Mouse (Mus musculus): ENCODE measurements around the gene Nr2e1.

The Nr2e1 gene

DNA sequence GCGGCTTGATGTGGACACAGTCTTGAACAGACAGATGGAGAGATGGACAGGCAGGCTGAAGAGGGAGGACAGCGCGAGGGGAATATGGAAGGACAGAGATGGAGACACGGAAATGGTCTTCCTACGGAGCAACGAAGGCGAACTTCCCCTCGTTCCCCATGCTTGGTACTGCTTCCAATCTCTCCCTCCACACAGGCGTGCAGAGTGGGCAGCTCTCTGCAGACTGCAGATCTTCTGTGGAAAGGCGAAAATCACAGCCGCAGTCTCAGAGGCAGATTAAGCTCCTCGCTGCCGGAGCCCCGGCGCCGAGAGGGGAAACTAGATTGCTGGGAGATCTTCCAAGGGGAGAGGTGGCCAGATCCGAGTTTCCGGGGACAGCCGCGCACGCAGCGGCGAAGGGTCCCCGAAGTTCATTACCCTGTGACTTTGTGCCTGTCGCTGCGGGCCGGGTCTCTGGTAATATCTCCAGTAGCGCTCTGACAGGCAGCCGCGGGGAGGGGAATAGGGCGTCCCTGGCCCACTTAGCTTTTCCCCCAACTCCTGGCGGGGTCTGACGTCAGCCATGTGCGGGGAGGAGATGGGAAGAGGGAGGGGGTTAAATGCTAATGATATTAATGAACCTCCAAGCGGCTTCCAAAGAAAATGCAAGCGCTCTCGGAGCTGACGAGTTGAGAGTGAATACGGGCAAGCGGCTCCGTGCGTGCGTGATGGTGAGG lies at the start of gene Nr2e1, which contains the start of gene Ostm1:
TSS of gene Nr2e1 (minus strand) at position 476 of the 716 bp plus-strand sequence.
TSS of gene Ostm1 (plus strand) at position 666 of the 716 bp plus-strand sequence.
- DNase-seq (ENCODE audit: extremely low read depth, low read depth), result no peak

DNA sequence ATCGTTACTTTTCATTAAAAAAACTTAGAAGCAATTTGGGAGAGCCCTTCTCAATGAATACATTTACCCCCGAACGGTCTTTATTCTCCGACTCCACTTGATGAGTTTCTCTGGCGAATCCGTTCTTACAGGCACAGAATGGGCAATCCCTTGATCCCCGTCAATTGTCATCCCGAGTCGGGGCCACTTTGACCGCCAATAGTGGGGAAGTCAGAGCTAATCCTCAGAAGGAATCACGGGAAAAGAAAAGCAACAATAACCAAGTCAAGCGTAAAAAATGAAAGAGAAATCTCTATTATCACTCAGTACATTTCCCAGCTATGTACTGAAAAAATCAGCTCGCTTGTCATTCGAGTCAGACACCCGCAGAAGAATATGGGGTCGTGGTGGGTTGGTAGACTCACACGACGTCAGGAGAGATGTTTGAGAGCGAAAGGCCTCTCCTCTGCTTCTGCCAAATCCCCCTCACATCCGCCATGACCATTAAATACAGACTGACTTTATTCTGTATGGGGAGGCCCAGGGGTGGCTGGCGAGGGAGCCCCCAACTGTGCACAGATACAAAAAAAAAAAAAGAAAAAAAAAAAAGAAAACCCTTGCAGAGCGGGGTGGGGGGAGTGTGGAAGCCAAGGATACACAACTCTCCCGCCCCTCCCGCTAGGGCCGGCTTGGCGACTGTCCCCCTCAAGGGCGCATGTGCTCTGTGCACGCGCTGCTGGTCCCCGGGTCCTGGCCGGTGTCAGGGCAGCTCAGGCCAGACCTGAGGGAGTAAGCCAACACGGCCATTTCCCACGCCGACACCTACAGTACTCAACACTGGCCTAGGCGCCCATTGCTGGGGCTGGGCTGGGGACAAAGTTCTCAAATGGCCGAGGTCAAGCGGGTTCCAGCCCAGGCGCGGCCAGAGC lies 49.3 kb upstream of the Nr2e1 start:
- DNase-seq (ENCODE audit: extremely low read depth, low read depth), result no peak

DNA sequence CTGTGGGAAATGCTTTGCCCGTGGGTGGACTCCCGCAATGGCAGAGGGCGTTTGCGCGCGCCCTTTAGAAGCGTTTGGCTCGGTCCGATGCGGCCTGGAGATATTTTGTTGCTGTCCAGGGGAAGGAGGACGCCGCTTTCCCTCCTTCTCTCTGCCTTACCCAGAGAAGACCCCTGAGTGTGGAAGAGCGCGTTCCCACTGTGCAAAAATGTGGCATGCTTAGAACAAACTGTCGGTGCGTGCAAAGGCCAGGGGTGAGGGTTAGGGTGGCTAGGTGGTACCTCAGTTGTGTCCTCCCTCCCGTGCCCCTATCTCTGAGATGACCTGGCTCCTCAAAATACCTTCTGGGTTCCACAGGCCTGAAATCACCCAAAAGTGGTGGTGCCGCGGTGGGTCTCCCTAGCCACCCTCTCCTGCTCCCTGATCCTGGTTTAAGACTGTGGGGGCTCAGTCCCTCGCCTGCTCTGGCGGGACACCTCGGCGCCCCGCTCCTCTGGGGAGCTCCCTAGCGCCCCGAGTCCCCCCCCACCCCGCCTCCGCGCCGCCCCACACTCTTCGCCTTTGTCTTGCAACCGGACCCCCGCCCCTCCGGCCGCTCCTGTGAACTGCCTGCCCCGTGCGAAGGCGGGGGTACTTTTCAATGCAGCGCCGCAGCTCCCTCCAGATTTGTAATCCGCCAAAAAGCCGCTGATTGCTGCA lies 48.5 kb upstream of the Nr2e1 start:
- no peak for DNase-seq (ENCODE audit: extremely low read depth, low read depth)

DNA sequence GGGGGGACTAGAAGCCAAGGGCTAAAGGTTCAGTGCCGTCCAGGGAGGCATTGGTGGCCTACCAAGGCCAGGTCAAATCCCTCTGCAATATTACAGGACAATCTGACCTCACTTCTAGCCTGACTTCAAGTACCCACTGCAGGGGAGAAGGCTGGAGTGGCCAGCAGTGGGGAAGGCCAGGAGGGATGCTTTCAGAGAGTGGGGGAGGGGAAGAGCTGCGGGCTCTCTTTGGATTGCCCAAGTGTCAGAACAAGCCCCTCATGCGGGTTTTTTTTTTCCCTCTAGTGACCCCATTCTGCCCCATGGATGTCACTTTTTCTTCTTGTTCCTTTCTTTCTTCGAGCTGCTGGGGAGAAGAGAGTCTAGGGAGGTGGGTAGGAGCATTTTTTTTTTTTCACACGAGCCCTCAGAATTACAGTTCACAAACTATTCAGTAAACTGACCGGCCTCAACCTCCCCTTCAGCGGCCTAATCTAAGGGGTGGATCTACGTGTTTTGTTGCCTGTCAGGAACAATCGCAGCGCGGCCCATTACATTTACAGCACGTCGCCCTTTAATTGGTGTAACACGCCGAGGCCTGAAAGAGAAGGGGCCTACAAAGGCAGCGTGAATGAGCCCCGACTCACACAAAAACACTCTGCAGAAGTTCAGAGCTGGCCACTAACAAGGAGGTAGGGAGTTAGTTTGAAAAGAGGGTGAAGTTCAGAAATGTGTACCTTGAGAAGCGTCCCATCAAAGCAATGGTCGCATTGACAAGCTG lies 47.3 kb upstream of the Nr2e1 start:
- no peak for DNase-seq (ENCODE audit: extremely low read depth, low read depth)

DNA sequence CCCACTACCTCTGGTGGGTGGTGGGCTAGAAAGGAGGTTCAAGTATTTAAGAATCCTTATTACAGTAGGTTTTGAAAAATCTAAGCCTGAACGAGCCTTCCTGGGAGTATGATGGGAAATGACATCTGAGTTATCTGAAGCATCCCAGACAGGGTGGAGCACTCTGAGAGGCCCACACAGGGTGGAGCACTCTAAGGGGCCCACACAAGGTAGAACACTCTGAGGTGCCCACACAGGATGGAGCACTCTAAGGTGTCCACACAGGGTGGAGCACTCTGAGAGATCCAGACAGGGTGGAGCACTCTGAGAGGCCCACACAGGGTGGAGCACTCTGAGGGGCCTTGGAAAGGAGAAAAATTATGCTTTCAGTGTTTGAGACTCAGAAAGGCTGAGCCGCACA lies 42.5 kb upstream of the Nr2e1 start:
- DNase-seq (ENCODE audit: extremely low read depth, low read depth), result no peak

DNA sequence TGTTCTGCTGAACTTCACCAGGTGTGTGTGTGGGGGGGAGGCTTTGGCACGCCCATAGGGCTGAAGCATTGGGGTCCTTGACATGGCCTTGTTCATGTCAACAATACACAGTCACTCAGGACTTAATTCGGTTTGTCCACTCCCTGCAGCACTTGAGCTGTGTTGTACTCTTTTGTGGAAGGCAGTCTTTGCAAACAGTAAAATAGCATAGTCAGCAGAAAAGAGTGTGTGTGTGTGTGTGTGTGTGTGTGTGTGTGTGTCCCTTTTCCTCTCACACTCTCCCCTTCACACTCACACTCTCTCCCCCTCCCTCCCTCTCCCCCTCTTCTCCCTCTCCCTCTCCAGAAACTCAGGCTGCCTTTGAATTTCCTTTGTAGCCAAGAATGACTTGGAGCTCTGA lies 34.9 kb upstream of the Nr2e1 start:
- DNase-seq (ENCODE audit: extremely low read depth, low read depth), result no peak

DNA sequence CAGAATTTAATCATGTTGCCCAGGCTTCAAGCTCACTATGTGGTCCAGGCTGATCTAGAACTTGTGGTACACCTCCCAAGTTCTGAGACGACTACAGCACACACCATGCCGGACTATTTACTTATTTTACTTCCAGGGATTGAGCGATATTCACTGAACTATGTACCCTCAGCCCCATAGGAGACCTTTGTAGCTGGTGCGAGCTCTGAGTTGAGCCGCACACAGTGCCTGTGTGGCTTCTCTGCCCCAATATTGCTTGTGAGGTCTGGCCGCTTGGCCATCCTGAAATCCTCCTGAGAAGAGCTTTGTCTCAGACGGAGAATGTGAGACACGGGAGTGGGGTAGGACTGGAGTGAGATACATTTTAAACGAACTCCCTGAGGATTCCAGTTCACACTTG lies 31.3 kb upstream of the Nr2e1 start:
- DNase-seq (ENCODE audit: extremely low read depth, low read depth), result no peak

DNA sequence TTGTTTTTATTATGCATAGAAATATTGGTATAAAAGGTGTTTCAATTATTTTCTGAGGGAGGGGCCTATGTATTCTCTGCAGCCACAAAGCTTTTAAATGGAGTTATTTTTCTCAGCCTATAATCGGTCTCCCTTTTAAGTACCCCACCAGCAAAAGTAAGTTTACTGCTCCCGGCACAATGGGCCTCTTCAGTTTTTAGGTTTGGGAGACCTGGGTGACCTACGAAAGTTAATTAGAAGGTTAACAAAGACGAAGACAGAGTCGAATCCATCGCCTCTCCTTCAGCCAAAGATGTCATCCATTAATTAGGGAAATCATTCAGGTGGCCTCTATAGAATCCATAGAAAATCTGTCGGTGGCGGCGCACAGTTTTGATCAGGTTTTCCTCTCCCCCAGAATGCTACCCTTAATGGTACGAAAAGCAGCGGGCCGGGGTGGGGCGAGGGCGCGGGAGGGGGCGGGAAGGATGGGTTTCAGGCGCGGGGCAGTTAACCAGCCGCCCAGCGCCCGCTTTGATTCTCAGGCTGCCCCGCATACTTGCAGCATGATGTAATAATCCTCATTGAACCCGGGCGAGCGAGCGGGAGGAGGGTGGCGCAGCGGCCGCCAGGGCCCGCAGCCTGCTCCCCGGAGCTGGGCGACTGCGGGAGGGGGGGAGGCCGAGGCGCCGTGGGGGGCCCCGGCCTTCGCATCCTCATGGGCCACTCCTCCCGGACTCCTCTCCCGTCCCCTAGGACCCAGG lies 30.4 kb upstream of the Nr2e1 start:
- DNase-seq (ENCODE audit: extremely low read depth, low read depth), result no peak

DNA sequence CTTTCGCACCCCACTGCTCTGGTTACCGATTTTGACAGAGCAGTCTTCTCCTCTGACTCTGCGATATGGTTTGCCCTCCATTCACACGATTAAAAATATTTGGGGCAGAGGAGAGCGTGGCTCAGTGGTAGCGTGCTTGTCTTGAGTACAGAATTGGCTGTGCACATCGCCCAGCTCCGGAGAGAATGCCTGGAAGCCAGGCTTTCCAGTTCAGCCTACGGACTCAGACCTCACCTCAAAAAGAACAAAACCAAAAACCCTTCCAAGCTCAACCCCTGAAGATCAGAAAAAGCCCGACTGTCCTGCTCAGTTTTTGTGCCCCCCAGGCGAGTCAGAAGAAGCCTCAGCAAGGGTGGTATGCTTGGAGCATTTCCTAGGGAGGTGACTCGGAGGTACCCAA lies 29.6 kb upstream of the Nr2e1 start:
- DNase-seq (ENCODE audit: extremely low read depth, low read depth), result no peak

DNA sequence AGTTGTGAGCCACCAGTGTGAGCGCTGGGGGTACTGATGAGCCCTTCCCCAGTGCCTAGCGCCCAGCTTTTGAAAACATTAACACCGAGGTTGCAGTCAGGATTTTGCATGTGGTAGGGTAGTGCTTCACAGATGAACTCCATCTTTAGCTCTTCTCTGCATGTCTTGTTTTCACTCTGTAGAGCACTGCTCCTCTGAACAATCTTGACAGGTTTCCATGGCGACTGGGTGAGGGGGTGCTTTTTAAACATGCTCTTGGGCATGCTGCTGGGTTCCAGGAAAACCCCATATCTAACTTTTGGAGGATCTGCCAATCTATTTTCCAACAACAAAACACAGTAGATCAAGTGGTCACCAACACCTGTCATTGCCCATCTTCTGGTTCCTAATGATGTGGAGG lies 23.3 kb upstream of the Nr2e1 start:
- no peak for DNase-seq (ENCODE audit: extremely low read depth, low read depth)

DNA sequence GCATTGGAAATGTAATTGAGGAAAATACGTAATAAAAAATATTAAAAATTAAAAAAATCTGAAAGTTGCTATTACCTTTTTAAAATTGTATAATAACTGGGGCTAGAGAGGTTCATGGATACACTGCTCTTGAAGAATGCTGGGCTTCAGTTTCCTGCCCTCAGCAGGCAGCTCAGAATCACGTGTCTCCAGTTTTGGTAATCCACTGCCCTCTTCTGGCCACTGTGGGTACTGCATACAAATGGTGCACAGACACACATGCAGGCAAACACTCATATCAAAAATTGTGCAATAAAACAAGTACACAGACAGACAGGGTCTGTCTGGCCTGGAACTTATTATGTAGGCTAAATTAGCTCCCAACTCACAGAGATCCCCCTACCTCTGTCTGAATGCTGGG lies 21.4 kb upstream of the Nr2e1 start:
- peak; percentile 33 for DNase-seq (ENCODE audit: extremely low read depth, low read depth)

DNA sequence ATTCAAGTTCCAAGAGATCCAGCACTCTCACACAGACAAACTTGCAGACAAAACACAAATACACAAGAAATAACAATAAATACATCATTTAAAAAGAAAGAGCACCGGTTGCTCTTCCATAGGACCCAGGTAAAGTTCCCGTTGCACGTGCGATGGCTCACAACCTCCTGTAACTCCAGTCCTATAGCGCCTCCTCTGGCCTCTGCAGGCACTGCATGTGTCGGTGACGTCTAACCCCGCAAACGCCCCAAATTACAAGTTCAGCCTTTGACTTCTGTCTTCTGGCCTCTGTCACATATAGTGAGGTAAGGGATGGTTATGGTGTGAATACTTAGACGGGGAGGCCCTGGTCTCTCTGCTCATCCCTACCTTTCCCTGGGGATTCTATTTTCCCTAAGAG lies 18.1 kb upstream of the Nr2e1 start:
- no peak for DNase-seq (ENCODE audit: extremely low read depth, low read depth)

DNA sequence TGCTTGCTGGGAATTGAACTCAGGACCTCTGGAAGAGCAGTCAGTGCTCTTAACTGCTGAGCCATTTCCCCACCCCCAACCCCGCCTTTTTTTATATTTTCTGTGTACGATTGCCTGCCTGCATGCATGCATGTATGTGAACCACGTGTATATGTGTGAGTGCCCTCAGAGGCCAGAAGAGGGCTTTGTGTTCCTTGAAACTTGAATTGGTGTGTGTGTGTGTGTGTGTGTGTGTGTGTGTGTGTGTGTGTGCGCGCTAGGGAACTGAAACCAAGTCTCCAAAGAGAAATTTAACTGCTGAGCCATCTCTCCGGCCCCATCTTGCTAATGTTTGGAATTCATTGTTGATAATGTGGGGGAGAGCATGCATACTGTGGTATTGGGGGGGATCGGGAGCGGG lies 15.2 kb upstream of the Nr2e1 start:
- no peak for DNase-seq (ENCODE audit: extremely low read depth, low read depth)

DNA sequence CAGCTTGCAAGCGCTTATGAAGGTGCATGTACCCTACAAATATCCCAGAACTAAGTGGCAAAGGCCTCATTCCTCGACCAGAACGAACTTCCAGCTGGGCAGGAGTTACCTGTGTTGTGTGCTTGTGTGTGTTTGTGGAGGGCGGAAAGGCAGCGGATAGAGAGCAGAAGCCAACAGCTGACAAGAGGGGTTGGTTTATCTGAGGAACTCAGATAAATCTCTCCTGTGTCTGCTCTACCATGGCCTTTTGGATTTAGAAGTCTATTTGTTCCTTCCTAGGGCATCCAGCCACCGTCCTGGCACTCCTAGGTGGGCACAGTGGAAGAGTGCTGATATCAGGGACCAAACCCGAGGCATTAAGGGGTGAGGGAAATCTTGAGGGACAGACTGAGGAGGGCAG lies 9.8 kb upstream of the Nr2e1 start:
- DNase-seq (ENCODE audit: extremely low read depth, low read depth), result no peak

DNA sequence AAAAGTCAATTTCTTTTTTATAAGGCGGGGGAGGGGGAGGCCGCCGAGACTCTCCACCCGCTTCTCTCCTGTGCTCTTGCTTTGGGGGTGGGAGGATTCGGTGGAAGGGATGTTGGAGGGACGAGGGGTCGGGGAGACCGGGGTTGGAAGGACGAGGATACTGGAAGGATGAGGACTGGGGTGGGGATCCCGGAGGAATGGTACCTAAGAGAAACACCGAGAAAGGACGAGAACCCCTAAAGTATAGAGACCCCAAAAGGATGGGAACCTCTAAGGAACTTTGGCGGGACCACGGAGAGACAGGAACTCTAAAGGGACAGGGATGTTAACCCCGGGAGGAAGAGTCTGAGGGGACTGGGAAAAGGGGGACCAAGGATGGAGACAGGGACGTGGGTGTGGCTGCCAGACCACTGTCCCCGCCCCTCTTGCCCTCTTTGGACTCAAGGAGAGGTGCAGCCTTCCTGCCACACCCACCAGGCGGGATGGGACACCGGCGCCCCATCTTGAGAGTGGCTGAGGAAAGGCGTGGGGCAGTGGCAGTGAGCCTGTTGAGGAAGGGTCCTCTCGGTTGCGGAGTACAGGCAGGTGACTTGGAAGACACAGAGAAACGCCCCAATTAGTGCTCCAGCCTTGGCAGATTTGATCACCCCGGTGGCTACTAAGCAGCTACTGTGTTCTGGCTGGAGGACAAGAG lies 8.7 kb upstream of the Nr2e1 start:
- no peak for DNase-seq (ENCODE audit: extremely low read depth, low read depth)

DNA sequence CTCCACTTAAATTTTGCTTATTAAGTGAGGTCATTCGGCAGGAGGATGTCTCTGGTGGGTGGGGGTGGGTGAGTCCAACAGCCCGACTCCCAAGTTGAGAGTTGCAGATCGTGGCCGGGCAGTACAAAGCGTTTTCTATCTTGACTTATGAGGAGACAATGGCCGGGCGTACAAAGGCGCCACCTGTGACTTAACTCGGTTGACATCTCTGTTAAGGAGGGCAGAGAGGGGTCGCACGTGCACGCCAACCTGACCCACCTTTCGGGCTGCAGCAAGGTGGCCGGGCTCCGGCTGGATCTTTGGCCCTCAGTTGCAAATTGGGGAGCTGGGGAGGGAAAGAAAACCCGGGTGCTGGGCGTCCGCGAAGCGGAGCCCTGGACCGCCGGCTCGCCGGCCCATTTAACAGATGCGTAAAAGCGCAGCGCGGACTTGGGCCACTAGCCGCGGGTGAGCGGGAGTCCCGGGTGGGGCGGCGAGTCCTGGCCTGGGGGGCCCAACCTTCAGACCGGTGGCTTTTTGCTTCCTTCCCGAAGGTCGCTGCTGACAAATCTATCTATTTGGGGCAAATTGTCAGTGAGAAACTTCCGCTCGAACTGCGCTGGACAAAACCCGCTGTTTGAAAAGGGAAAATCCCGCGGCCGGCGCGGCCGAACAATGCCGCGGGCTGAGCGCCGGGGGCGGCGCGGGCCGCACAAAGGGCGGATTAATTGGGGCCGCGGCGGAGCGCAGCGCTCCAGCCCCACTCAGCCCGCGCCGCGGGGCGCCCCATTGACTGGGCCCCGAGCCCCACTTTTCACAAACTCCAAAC lies 8.0 kb upstream of the Nr2e1 start:
- DNase-seq (ENCODE audit: extremely low read depth, low read depth), result no peak

DNA sequence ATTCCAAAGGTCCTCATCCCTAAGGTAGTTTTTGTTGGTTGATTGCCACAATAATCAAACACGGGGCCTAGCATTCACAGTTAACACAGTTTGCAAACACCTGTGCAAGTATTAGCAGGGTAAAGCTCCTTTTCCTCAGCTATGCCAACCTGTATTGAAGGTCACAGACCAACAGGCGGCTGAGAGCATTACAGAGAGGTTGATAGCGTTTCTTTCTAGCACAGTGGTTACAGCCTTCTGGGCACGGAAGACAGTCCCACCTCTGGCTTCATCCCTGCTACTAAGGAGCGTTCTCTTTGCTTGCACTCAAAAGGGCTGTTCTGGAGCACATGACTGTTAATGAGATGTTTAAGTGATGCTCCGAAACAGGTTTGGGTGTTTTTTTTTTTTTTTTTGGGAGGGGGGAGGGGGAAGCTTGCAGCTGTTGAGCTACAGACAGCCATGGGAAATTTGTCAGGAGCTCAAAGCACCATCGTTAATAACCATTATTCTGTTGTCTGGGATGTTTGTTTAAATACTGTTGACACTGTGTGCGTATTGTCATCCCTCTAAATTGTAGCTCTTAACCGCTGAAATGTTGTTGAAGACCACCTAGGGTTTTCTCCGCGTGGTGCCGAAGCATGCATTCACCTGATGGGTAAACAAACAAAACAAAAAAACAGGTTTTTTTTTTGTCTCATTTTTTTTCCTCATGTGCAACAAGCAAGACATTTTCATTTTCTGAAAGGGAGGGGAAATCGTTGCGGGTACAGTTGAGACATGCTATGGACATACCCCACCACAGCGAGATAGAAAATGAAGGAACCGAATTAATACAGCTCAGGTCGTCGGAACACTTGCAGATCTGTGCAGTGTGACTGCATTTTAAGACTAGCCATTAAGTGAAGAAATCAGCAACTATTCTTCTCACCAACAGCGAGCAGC lies 7.1 kb upstream of the Nr2e1 start:
- DNase-seq (ENCODE audit: extremely low read depth, low read depth), result no peak

DNA sequence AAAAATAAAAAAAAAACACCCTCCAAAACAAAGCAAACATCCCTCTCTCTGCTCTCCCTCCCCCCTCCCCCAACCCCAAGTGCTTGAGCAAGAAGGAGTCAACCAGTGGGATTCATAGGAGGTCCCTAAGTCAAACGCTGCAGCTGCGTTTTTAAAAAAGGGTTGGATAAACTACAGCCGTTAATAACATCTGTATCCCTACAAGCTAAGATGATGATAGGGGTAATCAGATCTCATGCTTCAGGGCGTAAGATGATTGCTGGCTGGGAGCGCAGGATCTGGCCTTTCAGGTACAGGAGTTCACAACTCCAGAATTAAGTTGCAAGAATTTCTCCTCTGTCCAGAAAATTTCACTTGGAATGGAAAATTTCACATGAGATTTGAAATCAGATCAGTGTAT lies 6.1 kb upstream of the Nr2e1 start:
- DNase-seq (ENCODE audit: extremely low read depth, low read depth), result no peak
